Mouse (Mus musculus): Measurements from ENCODE around the gene Lrrc61.
"Not testable (repeated sequence)": the region's sequence is repeated elsewhere in the genome, so short reads cannot be mapped to it uniquely, and the experiment has no call there.

Gene Lrrc61

GRCm38 (mm10) chr6:48554280-48555103, at the start of gene Lrrc61:
TSS of gene Lrrc61 (plus strand) at chr6:48554796.
- peak; percentile 95 to 98 for DNase-seq (ENCODE audit: low spot score in 2 of 2)

GRCm38 (mm10) chr6:48508087-48508486, 46.5 kb upstream of the Lrrc61 start:
- no peak for DNase-seq (ENCODE audit: low spot score in 2 of 2)

- DNase-seq (ENCODE audit: low spot score in 2 of 2): no peak
Measured at GRCm38 (mm10) chr6:48510426-48510825, 44.2 kb upstream of the Lrrc61 start.

GRCm38 (mm10) chr6:48511861-48512260, 42.7 kb upstream of the Lrrc61 start:
- no peak for DNase-seq (ENCODE audit: low spot score in 2 of 2)

GRCm38 (mm10) chr6:48524882-48525281, 29.7 kb upstream of the Lrrc61 start:
- DNase-seq (ENCODE audit: low spot score in 2 of 2): not testable (repeated sequence)

- DNase-seq (ENCODE audit: low spot score in 2 of 2): no peak
Measured at GRCm38 (mm10) chr6:48527901-48528300, 26.7 kb upstream of the Lrrc61 start.

- no peak for DNase-seq (ENCODE audit: low spot score in 2 of 2)
Measured at GRCm38 (mm10) chr6:48529261-48529660, 25.3 kb upstream of the Lrrc61 start.

- no peak for DNase-seq (ENCODE audit: low spot score in 2 of 2)
Measured at GRCm38 (mm10) chr6:48529871-48530440, 24.6 kb upstream of the Lrrc61 start.

- no peak for DNase-seq (ENCODE audit: low spot score in 2 of 2)
Measured at GRCm38 (mm10) chr6:48530862-48531261, 23.7 kb upstream of the Lrrc61 start.

- DNase-seq (ENCODE audit: low spot score in 2 of 2): no peak
Measured at GRCm38 (mm10) chr6:48533475-48533874, 21.1 kb upstream of the Lrrc61 start.

- no peak for DNase-seq (ENCODE audit: low spot score in 2 of 2)
Measured at GRCm38 (mm10) chr6:48534913-48535312, 19.7 kb upstream of the Lrrc61 start.

GRCm38 (mm10) chr6:48536091-48536490, 18.5 kb upstream of the Lrrc61 start:
- DNase-seq (ENCODE audit: low spot score in 2 of 2): no peak

GRCm38 (mm10) chr6:48537105-48537954, 17.3 kb upstream of the Lrrc61 start, which contains the start of gene Atp6v0e2:
TSS of gene Atp6v0e2 (plus strand) at chr6:48537615.
- DNase-seq (ENCODE audit: low spot score in 2 of 2): peak; percentile 53 to 68

GRCm38 (mm10) chr6:48538841-48539737, 15.5 kb upstream of the Lrrc61 start:
- DNase-seq (ENCODE audit: low spot score in 2 of 2): peak in 1 of 2 experiments; percentile 45

- DNase-seq (ENCODE audit: low spot score in 2 of 2): no peak
Measured at GRCm38 (mm10) chr6:48539860-48540259, 14.7 kb upstream of the Lrrc61 start.

- DNase-seq (ENCODE audit: low spot score in 2 of 2): no peak
Measured at GRCm38 (mm10) chr6:48540721-48541120, 13.9 kb upstream of the Lrrc61 start.

- peak; percentile 27 to 53 for DNase-seq (ENCODE audit: low spot score in 2 of 2)
Measured at GRCm38 (mm10) chr6:48541560-48542450, 12.8 kb upstream of the Lrrc61 start.

- DNase-seq (ENCODE audit: low spot score in 2 of 2): no peak
Measured at GRCm38 (mm10) chr6:48542631-48543030, 12.0 kb upstream of the Lrrc61 start.

- no peak for DNase-seq (ENCODE audit: low spot score in 2 of 2)
Measured at GRCm38 (mm10) chr6:48545251-48545650, 9.3 kb upstream of the Lrrc61 start.

- no peak for DNase-seq (ENCODE audit: low spot score in 2 of 2)
Measured at GRCm38 (mm10) chr6:48546271-48546670, 8.3 kb upstream of the Lrrc61 start.

Measured in urinary bladder, adult 18-20 months (tissue).